Comparison of ENCODE assay signal across 8 mouse cellular contexts in the genomic region with DNA sequence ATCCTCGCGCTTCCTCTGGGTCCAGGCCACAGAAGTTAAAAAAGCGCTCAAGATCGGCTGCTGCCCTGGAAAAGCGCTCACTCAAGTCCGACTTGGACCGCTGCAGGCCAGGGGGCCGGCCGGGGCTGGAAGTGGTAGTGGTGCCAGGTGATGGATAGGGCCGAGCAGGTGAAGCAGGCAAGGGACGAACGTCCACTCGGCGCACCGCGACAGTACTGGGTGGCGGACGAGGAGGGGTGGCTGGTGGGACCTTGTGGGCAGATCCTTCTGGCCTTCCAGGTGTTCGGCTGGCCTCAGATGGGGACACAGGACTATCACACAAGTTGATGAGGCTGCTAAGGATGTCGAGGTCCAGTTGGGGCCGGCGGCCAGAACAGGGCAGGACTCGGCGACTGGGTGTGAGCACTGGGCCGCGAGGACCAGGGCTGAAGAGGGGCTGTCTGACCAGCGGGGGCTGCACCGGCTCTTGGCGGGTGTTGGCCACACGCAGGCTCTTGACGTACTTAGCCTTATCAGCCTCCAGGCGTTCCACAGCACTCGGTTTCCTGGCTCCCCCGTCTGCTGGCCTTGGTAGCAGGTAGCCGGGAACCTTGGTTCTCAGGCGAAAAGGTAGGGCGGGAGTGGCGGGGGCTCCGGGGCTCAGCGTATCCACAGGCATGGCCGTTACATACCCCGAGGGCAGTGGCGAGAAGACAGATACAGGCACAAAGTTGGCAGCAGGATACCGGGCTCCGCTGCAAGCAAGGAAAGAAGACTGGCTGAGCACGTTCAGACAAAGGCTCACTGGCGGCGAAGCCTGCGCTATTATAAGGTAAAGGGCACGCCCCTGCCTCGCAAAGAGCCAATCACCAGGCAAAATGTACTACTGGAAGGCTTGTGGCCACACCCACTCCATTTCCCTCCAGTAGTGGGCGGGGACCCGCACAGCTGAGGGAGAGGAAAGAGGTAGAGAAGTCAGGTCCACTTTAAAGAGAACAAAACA. TPM values are rescaled to one million over a fixed set of nuclear protein-coding genes. Genes with fewer than 3 reads are reported as not detected.
A peak's percentile ranks its signal among the peaks of the same experiment; 100 is the strongest.
DNase-seq lines count a peak whose midpoint lies in the region; ATAC-seq and TF ChIP-seq lines count a peak whose summit lies in the region.

No protein-coding gene starts in this region.

- H3K36me3 ChIP-seq in hindbrain, embryonic 11.5 days (ENCODE audit: control insufficient read depth, insufficient read depth, low read length): no peaks in the 10 kb centered on the region
- H3K36me3 ChIP-seq in lung, embryonic 16.5 days (ENCODE audit: control insufficient read depth, insufficient read depth, low read length): peaks cover 15% of the 10 kb centered on the region
- H3K36me3 ChIP-seq in thymus, adult 2 months (ENCODE audit: control insufficient read depth, insufficient read depth, low read length): peaks cover 5% of the 10 kb centered on the region; the same call in 1 of the 2 replicates

- no peaks in the 10 kb centered on the region for H3K9me3 ChIP-seq in hindbrain, embryonic 11.5 days (ENCODE audit: control insufficient read depth, low read length)
- no peaks in the 10 kb centered on the region for H3K9me3 ChIP-seq in lung, embryonic 16.5 days (ENCODE audit: control insufficient read depth, low read length)

- peak overlapping the region; percentile 89 for H3K9ac ChIP-seq in hindbrain, embryonic 11.5 days (ENCODE audit: low read depth, low read length)
- H3K9ac ChIP-seq in lung, embryonic 16.5 days (ENCODE audit: low read length): peak overlapping the region; percentile 56

- H3K4me3 ChIP-seq in hindbrain, embryonic 11.5 days (ENCODE audit: low read depth, low read length): peak overlapping the region; percentile 46
- H3K4me3 ChIP-seq in lung, embryonic 16.5 days (ENCODE audit: low read length): peak overlapping the region; percentile 36
- peak overlapping the region; percentile 12; the same call in 1 of the 2 replicates for H3K4me3 ChIP-seq in thymus, adult 2 months (ENCODE audit: control insufficient read depth, insufficient read depth, low read length)

- peak; percentile 33; the same call in 1 of the 2 replicates for TF ChIP-seq POLR2A in thymus, adult 2 months (IDR thresholded peaks at IDR 0.05; ENCODE audit: control insufficient read depth, extremely low read depth, insufficient read depth, low read length, poor library complexity)

- peak; percentile 83 for ATAC-seq in hindbrain, embryonic 11.5 days (ENCODE audit: low FRiP score)
- ATAC-seq in lung, embryonic 16.5 days (ENCODE audit: low read depth): peak; percentile 91

- peaks cover 18% of the 10 kb centered on the region for H3K4me1 ChIP-seq in hindbrain, embryonic 11.5 days (replicated peaks; ENCODE audit: control insufficient read depth, insufficient read depth, low read length)
- peaks cover 29% of the 10 kb centered on the region for H3K4me1 ChIP-seq in lung, embryonic 16.5 days (replicated peaks; ENCODE audit: control insufficient read depth, insufficient read depth, low read length)
- peaks cover 43% of the 10 kb centered on the region for H3K4me1 ChIP-seq in thymus, adult 2 months (replicated peaks; ENCODE audit: control insufficient read depth, insufficient read depth, low read length)

- H3K27ac ChIP-seq in hindbrain, embryonic 11.5 days (ENCODE audit: low read depth, low read length): peak overlapping the region; percentile 85
- H3K27ac ChIP-seq in lung, embryonic 16.5 days (ENCODE audit: low read length): peak overlapping the region; percentile 76
- no peak overlapping the region for H3K27ac ChIP-seq in thymus, adult 2 months (ENCODE audit: control insufficient read depth, insufficient read depth, low read length)

- H3K4me2 ChIP-seq in hindbrain, embryonic 11.5 days (replicated peaks; ENCODE audit: low read depth, low read length): peak overlapping the region; percentile 84
- H3K4me2 ChIP-seq in lung, embryonic 16.5 days (ENCODE audit: low read depth, low read length): peak overlapping the region; percentile 57

- TF ChIP-seq CTCF in thymus, adult 2 months (IDR thresholded peaks at IDR 0.05; ENCODE audit: borderline replicate concordance, control insufficient read depth, extremely low read depth, insufficient read depth, low read length, poor library complexity): no peak

- no peaks in the 10 kb centered on the region; the same call in 1 of the 2 replicates for H3K27me3 ChIP-seq in hindbrain, embryonic 11.5 days (ENCODE audit: control insufficient read depth, insufficient read depth, low read length)
- H3K27me3 ChIP-seq in lung, embryonic 16.5 days (ENCODE audit: control insufficient read depth, insufficient read depth, low read depth, low read length): no peaks in the 10 kb centered on the region
- H3K27me3 ChIP-seq in thymus, adult 2 months (ENCODE audit: control insufficient read depth, insufficient read depth, low read length): no peaks in the 10 kb centered on the region

- DNase-seq in ES-CJ7 (ENCODE audit: low read depth, low spot score): peak; percentile 93
- DNase-seq in cerebellum, postnatal 25 days: peak; percentile 64 to 73
- DNase-seq in frontal cortex, postnatal 14 days (ENCODE audit: low spot score in 2 of 2): peak; percentile 71 to 77
- peak; percentile 92 for DNase-seq in hindbrain, embryonic 11.5 days (ENCODE audit: low spot score)
- peak; percentile 63 for DNase-seq in layer of hippocampus, adult 9-11 months
- peak; percentile 57 for DNase-seq in ovary, postnatal 10 days (ENCODE audit: low spot score)
- DNase-seq in thymus, adult 2 months: peak; percentile 86

- 47% methylated on average over 50 of the region's 53 CpGs for WGBS in hindbrain, embryonic 11.5 days
- 40% methylated on average over 53 of the region's 53 CpGs for WGBS in lung, embryonic 16.5 days
- WGBS in thymus, adult 2 months: 67% methylated on average over 53 of the region's 53 CpGs

RNA-seq across cellular contexts. Expression of a gene that starts 9.5 kb away (rescaled TPM):
- 87.1 and 87.5 TPM in 2 replicates for polyA plus RNA-seq in hindbrain, embryonic 11.5 days (2014; fragmentation: Nextera tagmentation; extraction: Ambion mirVana)
- polyA plus RNA-seq in lung, embryonic 16.5 days (2015; fragmentation: Nextera tagmentation; extraction: Ambion mirVana): 33.6 and 34.0 TPM in 2 replicates
- 33.0 and 41.3 TPM in 2 replicates for polyA plus RNA-seq in thymus, adult 2 months (2012; rRNA removed)

RNA-seq across cellular contexts. Expression of a gene that starts 25.8 kb away (rescaled TPM):
- polyA plus RNA-seq in hindbrain, embryonic 11.5 days (2014; fragmentation: Nextera tagmentation; extraction: Ambion mirVana): 0.56 and 0.73 TPM in 2 replicates
- polyA plus RNA-seq in lung, embryonic 16.5 days (2015; fragmentation: Nextera tagmentation; extraction: Ambion mirVana): 4.7 and 5.9 TPM in 2 replicates
- polyA plus RNA-seq in thymus, adult 2 months (2012; rRNA removed): 3.7 and 4.6 TPM in 2 replicates

RNA-seq across cellular contexts. Expression of a gene that starts 59.5 kb away (rescaled TPM):
- polyA plus RNA-seq in hindbrain, embryonic 11.5 days (2014; fragmentation: Nextera tagmentation; extraction: Ambion mirVana): 0.14 and 0.23 TPM in 2 replicates
- 0.57 and 0.78 TPM in 2 replicates for polyA plus RNA-seq in lung, embryonic 16.5 days (2015; fragmentation: Nextera tagmentation; extraction: Ambion mirVana)
- 0.80 TPM in 2 replicates for polyA plus RNA-seq in thymus, adult 2 months (2012; rRNA removed)
